Mouse (Mus musculus) testis, adult 10 weeks (tissue): ENCODE results near the gene Cep290. TPM values are rescaled to one million over a fixed set of nuclear protein-coding genes. Genes with fewer than 3 reads are reported as not detected.

ENCODE experiments used
- polyA plus RNA-seq: library from polyadenylated mRNA; stranded (reverse); fragments of 350-450 nt; fragmentation: Illumina TruSeq; extraction: RNeasy Lipid Tissue Mini Kit (QIAGEN cat#74804); gene quantifications from one replicate; pipeline ENCODE4 v1.2.3, GENCODE M21; 2014; ENCODE audit warnings: low read depth, low replicate concordance

The Cep290 gene
- polyA plus RNA-seq, result 365 TPM

DNA sequence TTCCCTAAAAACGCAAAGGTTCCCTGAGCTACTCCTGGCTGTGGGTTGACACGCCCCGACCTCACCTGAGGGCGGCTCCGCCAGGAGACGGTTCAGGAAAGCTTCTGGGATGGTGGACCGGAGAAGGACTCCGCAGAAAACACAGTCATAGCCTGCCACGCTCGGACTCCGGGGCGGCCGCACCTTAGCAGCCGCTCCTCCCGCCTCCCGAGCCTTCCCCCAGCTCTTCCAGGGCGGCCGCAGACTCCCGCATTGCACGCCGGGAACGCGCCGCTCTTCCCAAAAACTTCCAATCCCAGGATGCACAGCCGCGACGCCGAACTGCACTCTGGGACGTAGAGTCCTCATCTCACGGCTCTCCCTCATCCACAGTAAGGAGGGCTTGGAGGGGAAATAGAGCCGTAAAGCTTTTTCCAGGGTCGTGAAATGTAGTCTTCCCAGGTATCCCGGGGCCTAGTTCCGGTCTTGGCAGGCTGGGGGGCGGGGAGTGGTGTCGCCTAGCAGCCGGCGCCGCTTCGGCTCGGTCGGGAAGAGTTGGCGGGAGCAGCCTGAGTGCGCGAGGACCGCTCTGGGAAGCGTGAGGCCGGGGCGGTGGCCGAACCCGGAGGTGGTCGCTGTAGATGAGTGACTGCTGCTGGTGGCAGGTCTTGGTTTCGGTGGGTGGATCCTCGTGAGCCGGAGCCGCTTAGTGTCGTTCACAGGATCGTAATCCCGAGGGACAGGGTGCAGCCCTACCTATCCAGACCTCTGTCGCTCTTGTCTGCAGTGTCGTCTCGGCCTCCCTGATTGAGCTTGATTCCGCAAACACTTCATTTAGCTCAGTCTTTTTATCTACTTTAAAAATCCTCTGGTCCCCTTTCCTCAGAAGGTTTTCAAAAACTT is at the start of gene Cep290, which contains the start of gene Tmtc3:
Cep290 (plus strand) TSS at position 462 of the 882 bp plus-strand sequence.
Tmtc3 (minus strand) TSS at position 254 of the 882 bp plus-strand sequence.

DNA sequence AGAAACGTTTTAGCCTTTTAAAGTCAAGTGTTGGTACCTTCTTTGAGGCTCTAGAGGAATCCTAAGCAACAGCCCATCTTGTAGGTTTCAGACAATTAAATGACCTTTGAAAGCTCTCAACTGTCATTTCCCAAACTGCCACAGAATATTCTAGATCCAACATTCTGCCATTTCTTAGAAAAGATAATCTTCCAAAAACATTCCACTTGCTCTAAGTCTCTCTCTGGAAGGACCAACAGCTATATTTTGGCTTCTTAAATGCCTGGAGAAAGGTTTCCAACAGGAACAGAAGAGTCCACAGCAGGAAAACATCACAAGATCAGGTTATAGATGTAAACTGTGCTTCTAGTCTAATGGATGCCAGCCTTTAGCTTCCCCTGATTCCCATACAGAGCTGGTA is 103.0 kb downstream of the Cep290 start, which contains the start of the genes 4930430F08Rik and 1700017N19Rik:
4930430F08Rik (minus strand) TSS at position 101 of the 400 bp plus-strand sequence.
1700017N19Rik (plus strand) TSS at position 162 of the 400 bp plus-strand sequence.

Other genes starting within 250 kb of the Cep290 start
- gene Gm4301, start 151.9 kb upstream of the Cep290 start, polyA plus RNA-seq, result not detected
- gene Gm4302, start 146.7 kb upstream of the Cep290 start, polyA plus RNA-seq, result not detected
- not detected for gene Gm4303, start 141.6 kb upstream of the Cep290 start, polyA plus RNA-seq
- not detected for gene Gm4305, start 136.5 kb upstream of the Cep290 start, polyA plus RNA-seq
- not detected for gene Gm4307, start 126.2 kb upstream of the Cep290 start, polyA plus RNA-seq
- not detected for gene Gm4312, start 105.0 kb upstream of the Cep290 start, polyA plus RNA-seq
- 15.0 TPM for gene Tmtc3, start 208 bp upstream of the Cep290 start, polyA plus RNA-seq
- gene 4930430F08Rik, start 102.9 kb downstream of the Cep290 start, polyA plus RNA-seq, result 76.7 TPM
- 505 TPM for gene 1700017N19Rik, start 102.9 kb downstream of the Cep290 start, polyA plus RNA-seq